Mouse (Mus musculus) lung, adult 2 months (tissue): ENCODE measurements around the gene Ano10.

ENCODE experiments used
- CTCF ChIP-seq: fragments of 200-500 bp; IDR thresholded peaks from 2 replicates; pipeline ENCODE4 v1.5.1; 2011; ENCODE audit warnings: mild to moderate bottlenecking, low read length, control low read depth; ENCODE audit not compliant: insufficient read depth
- POLR2A ChIP-seq: fragments of 200-500 bp; IDR thresholded peaks from 2 replicates; pipeline ENCODE4 v1.6.1; 2011; ENCODE audit warnings: low read depth, mild to moderate bottlenecking, control low read depth, low read length, borderline replicate concordance; ENCODE audit errors: extremely low read depth

- TF ChIP-seq POLR2A, result no peak
- no peak for TF ChIP-seq CTCF
Observed at GRCm38 (mm10) chr9:122155193-122155592, 139.0 kb downstream of the Ano10 start.
